Mouse (Mus musculus): ENCODE measurements at regions not wholly inside any gene's neighbourhood (a gene's known extent, or its start where the extent isn't known, plus 50 kb on each side); places are given as distances from the start of the nearest gene placed in this dataset.

DNA sequence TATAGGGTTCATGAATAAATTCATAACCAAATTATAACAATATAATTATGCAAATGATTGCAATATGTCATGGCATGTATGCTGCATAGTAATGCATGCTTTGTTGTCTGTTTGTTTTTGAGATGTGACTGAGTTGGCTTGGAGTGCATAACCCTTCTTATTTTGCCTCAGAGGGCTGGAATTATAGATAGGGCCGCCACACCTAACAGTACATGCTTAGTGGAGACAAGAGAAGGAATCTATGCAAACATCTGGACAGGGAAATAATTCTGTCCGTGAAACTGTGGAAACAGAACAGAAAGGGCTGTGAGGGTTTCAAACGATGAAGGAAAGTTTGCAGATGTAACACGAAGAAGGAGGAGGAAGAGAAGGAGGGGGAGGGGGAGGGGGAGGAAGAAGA, 266.0 kb upstream of the Pard3b start:
- no peak for TF ChIP-seq GATA1 (IDR thresholded peaks at IDR 0.05; ENCODE audit: borderline replicate concordance, low read length)
- no peak for TF ChIP-seq FLI1 (IDR thresholded peaks at IDR 0.05; ENCODE audit: low read length)

Measured in megakaryocyte, embryonic 14.5 days (primary cell).